Comparison of ENCODE assay signal across 20 mouse cellular contexts in the genomic region with DNA sequence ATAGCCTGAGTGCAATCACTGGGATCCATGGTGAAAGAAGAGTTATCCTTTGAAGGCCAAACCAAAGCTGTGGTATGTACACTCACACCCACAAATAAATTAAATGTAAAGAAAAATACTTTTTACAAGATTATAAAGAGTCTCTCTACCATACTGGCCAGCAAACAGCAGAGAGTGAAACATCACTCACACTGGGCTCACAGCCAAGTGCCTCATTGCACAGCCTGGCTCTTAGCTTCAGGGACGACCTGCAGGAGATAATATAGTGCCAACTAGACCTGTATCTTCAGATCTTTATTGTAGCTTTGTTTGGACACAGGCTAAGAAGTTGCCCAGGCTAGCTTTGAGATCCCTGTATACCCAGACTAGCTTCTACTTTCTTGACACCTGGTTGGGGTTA.
A peak's percentile ranks its signal among the peaks of the same experiment; 100 is the strongest.
DNase-seq lines count a peak whose midpoint lies in the region; ATAC-seq and TF ChIP-seq lines count a peak whose summit lies in the region.
"Had no signal": no experiment of that assay in that cellular context is flagged by ENCODE, and none has a peak within 500 bp of the region (broad histone marks: within the 10 kb centered on the region; RNA-seq: fewer than 3 reads in every experiment).

No protein-coding gene starts in this region.

- TF ChIP-seq POLR2A in cerebellum, adult 2 months (IDR thresholded peaks at IDR 0.05; ENCODE audit: borderline replicate concordance, insufficient read depth, low read length), result no peak

- ATAC-seq in heart, embryonic 15.5 days (replicated peaks; ENCODE audit: insufficient number of reproducible peaks, insufficient read depth, low FRiP score, low read depth), result 0 out of 2 replicates have a peak, but pooled peaks have one; percentile 43
- ATAC-seq: forebrain, embryonic 16.5 days; intestine, embryonic 15.5 days; Patski had no signal

- no peak overlapping the region for H3K27ac ChIP-seq in cerebellum, adult 2 months (ENCODE audit: insufficient read depth, low read length)
- no peak overlapping the region for H3K27ac ChIP-seq in heart, embryonic 15.5 days
- H3K27ac ChIP-seq: embryonic facial prominence, embryonic 10.5 days; hindbrain, embryonic 12.5 days; intestine, embryonic 15.5 days; left cerebral cortex, adult 2 months; limb, embryonic 10.5 days had no signal

- H3K9ac ChIP-seq in heart, embryonic 15.5 days, result no peak overlapping the region
- H3K9ac ChIP-seq: hindbrain, embryonic 12.5 days; intestine, embryonic 15.5 days had no signal

- H3K4me1 ChIP-seq in cerebellum, adult 2 months (ENCODE audit: control insufficient read depth, insufficient read depth, low read length), result no peaks in the 10 kb centered on the region
- H3K4me1 ChIP-seq in heart, embryonic 15.5 days (replicated peaks), result peaks cover 4% of the 10 kb centered on the region
- H3K4me1 ChIP-seq: embryonic facial prominence, embryonic 10.5 days; hindbrain, embryonic 12.5 days; intestine, embryonic 15.5 days had no signal

- no peak for TF ChIP-seq CTCF in cerebellum, adult 2 months (IDR thresholded peaks at IDR 0.05; ENCODE audit: borderline replicate concordance, insufficient read depth, low read depth, low read length)

- no peaks in the 10 kb centered on the region for H3K36me3 ChIP-seq in heart, embryonic 15.5 days
- H3K36me3 ChIP-seq: embryonic facial prominence, embryonic 10.5 days; hindbrain, embryonic 12.5 days; intestine, embryonic 15.5 days; limb, embryonic 10.5 days had no signal

- H3K4me3 ChIP-seq in cerebellum, adult 2 months (replicated peaks; ENCODE audit: insufficient read depth, low read depth, low read length), result no peak overlapping the region
- no peak overlapping the region for H3K4me3 ChIP-seq in heart, embryonic 15.5 days
- H3K4me3 ChIP-seq: embryonic facial prominence, embryonic 10.5 days; hindbrain, embryonic 12.5 days; intestine, embryonic 15.5 days; left cerebral cortex, adult 2 months; limb, embryonic 10.5 days had no signal

- H3K4me2 ChIP-seq in heart, embryonic 15.5 days, result no peak overlapping the region
- H3K4me2 ChIP-seq: hindbrain, embryonic 12.5 days; intestine, embryonic 15.5 days; midbrain, embryonic 11.5 days had no signal

- 0% methylated on average over 1 of the region's 1 CpGs for WGBS in cerebellum, adult 2 months
- 9% methylated on average over 1 of the region's 1 CpGs for WGBS in heart, embryonic 15.5 days

- no peaks in the 10 kb centered on the region for H3K9me3 ChIP-seq in heart, embryonic 15.5 days (replicated peaks)
- H3K9me3 ChIP-seq: intestine, embryonic 15.5 days; limb, embryonic 10.5 days had no signal

- H3K27me3 ChIP-seq in cerebellum, adult 2 months (ENCODE audit: control insufficient read depth, insufficient read depth, low read length), result no peaks in the 10 kb centered on the region; the same call in 1 of the 2 replicates
- no peaks in the 10 kb centered on the region for H3K27me3 ChIP-seq in heart, embryonic 15.5 days
- H3K27me3 ChIP-seq: hindbrain, embryonic 12.5 days; intestine, embryonic 15.5 days; Patski had no signal

- DNase-seq in cerebellum, adult 2 months, result peak; percentile 11 to 12
- DNase-seq in cerebellum, adult 9-11 months, result no peak
- no peak for DNase-seq in heart, adult 8-10 months (ENCODE audit: low spot score)
- peak; percentile 54 for DNase-seq in left cerebral cortex, postnatal 4 days
- DNase-seq in left cerebral cortex, postnatal 14 days (ENCODE audit: low spot score in 2 of 2), result no peak
- DNase-seq in T-cell, adult 2 months (ENCODE audit: low spot score), result no peak
- DNase-seq: gastrocnemius, postnatal 10 days; kidney, adult 8-10 months; kidney, postnatal 10 days; liver; lung, postnatal 14 days had no signal

- intact Hi-C loops in left cerebral cortex, postnatal 4 days (cut with DNase I), result no loop called here
- intact Hi-C loops in left cerebral cortex, postnatal 14 days (cut with DNase I), result no loop called here

Comparison
In these comparisons a context has a peak if more than half of its experiments do, and no peak if none do; other contexts are left out.
1. DNase-seq: peak in cerebellum, adult 2 months (2 of 2) and left cerebral cortex, postnatal 4 days (single experiment); none in cerebellum, adult 9-11 months (single experiment), heart, adult 8-10 months (single experiment), left cerebral cortex, postnatal 14 days (0 of 2) and T-cell, adult 2 months (single experiment).